Mouse (Mus musculus): ENCODE measurements around the gene Zfp292. TPM values are rescaled to one million over a fixed set of nuclear protein-coding genes. Genes with fewer than 3 reads are reported as not detected.

Gene Zfp292
- polyA plus RNA-seq, 1 experiment, result 11.0 TPM

DNA sequence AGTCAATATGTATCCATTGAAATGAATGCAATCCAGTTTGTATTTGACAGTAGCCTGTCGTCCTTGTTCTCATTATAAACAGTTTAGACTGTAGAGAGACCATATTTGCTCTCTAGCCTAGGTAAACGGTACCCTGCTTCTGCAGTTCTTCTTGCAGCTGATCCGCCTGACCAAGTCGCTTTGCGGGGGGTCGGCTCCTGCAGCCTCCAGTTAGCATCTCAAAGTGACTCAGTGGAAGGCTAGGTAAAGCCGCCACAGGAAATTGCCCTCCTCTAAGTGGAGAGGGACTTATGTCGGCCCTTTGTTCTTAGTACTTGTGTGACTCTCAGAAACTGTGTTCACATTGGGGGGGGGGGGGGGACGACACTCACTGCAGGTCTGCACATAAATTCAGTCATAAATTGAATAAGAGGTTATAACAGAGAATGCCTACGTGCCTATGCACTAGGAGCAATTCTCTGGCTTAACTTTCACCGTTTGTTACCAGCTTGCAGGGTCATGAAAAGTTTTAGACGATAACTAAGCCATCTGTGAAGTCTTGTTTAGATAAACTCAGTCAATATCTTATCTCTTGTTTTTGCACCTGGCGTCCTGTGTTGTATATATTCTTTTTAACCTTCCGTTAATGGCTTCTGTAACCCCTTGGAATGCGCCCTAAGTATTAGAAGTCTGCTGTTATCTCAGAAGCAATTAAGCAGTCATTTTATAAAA, 6.5 kb upstream of the Zfp292 start:
- no peak overlapping the region for H3K4me3 ChIP-seq (replicated peaks; ENCODE audit: control insufficient read depth, low read depth, low read length)
- TF ChIP-seq CTCF (IDR thresholded peaks at IDR 0.05; ENCODE audit: control insufficient read depth, insufficient read depth, low read length) (no peak), POLR2A (IDR thresholded peaks at IDR 0.05; ENCODE audit: borderline replicate concordance, control insufficient read depth, low read depth, low read length) (no peak)
- no peaks in the 10 kb centered on the region; the same call in 1 of the 2 replicates for H3K4me1 ChIP-seq (ENCODE audit: control insufficient read depth, insufficient read depth, low read length)
- 56% methylated on average over 15 of the region's 15 CpGs for WGBS
- H3K27ac ChIP-seq (ENCODE audit: control insufficient read depth, insufficient read depth, low read depth, low read length, poor library complexity), result no peak overlapping the region

DNA sequence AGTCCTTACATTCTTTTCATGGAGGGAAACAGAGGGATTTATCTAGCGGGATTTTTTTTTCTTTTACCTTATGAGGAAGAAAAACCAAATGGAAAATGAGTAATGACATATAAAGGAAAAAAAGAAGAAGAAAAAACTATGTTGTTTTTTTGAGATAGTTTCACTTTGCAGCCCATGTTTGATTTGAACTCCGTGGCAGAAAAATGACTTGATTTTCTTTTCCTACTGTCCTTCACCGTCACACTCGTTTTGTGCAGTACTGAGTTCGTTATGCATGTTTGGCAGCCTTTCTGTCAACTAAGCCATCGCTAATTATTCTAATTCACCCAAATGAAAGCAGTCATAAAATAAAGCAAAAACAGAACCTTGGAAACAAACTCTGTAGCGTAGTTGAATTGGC, 4.5 kb upstream of the Zfp292 start:
- no peak for TF ChIP-seq POLR2A (IDR thresholded peaks at IDR 0.05; ENCODE audit: borderline replicate concordance, control insufficient read depth, low read depth, low read length)
- no peak for TF ChIP-seq CTCF (IDR thresholded peaks at IDR 0.05; ENCODE audit: control insufficient read depth, insufficient read depth, low read length)
- peak overlapping the region; percentile 80 for H3K4me3 ChIP-seq (replicated peaks; ENCODE audit: control insufficient read depth, low read depth, low read length)
- no peaks in the 10 kb centered on the region; the same call in 1 of the 2 replicates for H3K4me1 ChIP-seq (ENCODE audit: control insufficient read depth, insufficient read depth, low read length)
- H3K27ac ChIP-seq (ENCODE audit: control insufficient read depth, insufficient read depth, low read depth, low read length, poor library complexity), result no peak overlapping the region
- WGBS, result 4% methylated on average over 7 of the region's 7 CpGs

- no peaks in the 10 kb centered on the region; the same call in 1 of the 2 replicates for H3K4me1 ChIP-seq (ENCODE audit: control insufficient read depth, insufficient read depth, low read length)
- H3K27ac ChIP-seq (ENCODE audit: control insufficient read depth, insufficient read depth, low read depth, low read length, poor library complexity), result peak overlapping the region; percentile 73
- peak overlapping the region; percentile 80 for H3K4me3 ChIP-seq (replicated peaks; ENCODE audit: control insufficient read depth, low read depth, low read length)
- TF ChIP-seq CTCF (IDR thresholded peaks at IDR 0.05; ENCODE audit: control insufficient read depth, insufficient read depth, low read length) (no peak), POLR2A (IDR thresholded peaks at IDR 0.05; ENCODE audit: borderline replicate concordance, control insufficient read depth, low read depth, low read length) (peak; percentile 96; the same call in 1 of the 2 replicates)
- under 1% methylated on average over 48 of the region's 48 CpGs for WGBS
These were observed 3.8 kb upstream of the Zfp292 start for GRCm38 (mm10) chr4:34886490-34887111.

DNA sequence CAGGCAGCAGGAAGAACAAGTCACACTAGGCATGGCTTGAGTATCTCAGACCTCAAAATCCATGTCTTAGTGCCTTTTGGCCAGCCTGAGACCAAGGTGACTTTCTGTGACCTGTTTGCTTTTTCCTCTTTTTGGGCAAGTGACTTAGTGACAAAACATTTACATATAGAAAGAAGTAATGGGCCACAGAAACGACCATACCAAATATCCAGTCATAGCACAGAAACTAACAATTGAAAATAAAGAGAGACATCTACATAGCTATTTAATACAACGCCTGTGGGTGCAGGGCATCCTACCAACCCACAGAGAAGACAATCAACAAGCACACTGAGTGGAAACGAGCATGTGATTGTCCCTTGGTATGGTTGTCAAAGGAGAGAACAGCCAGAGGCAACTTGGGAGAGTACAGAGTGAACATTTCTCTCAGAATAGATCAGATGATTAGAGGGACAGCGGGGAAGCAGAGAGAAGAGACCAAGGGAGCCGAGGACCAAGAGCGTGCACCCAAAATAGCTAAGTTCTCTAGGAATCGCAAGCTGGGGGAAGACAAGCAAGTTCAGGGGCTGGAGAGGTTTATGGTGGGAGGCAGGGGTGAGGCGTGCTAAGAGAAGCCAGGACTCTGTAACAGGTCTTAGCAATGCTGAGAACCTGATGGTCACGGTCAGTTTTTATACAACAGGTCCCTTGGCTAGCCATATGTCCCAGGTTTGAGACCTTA, 3.0 kb upstream of the Zfp292 start:
- WGBS, result 46% methylated on average over 9 of the region's 9 CpGs
- no peaks in the 10 kb centered on the region; the same call in 1 of the 2 replicates for H3K4me1 ChIP-seq (ENCODE audit: control insufficient read depth, insufficient read depth, low read length)
- no peak overlapping the region for H3K27ac ChIP-seq (ENCODE audit: control insufficient read depth, insufficient read depth, low read depth, low read length, poor library complexity)
- peak overlapping the region; percentile 80 for H3K4me3 ChIP-seq (replicated peaks; ENCODE audit: control insufficient read depth, low read depth, low read length)
- TF ChIP-seq POLR2A (IDR thresholded peaks at IDR 0.05; ENCODE audit: borderline replicate concordance, control insufficient read depth, low read depth, low read length), result no peak
- no peak for TF ChIP-seq CTCF (IDR thresholded peaks at IDR 0.05; ENCODE audit: control insufficient read depth, insufficient read depth, low read length)

GRCm38 (mm10) chr4:34883366-34884029, 738 bp upstream of the Zfp292 start:
- H3K4me3 ChIP-seq (replicated peaks; ENCODE audit: control insufficient read depth, low read depth, low read length), result peak overlapping the region; percentile 95
- no peak for TF ChIP-seq POLR2A (IDR thresholded peaks at IDR 0.05; ENCODE audit: borderline replicate concordance, control insufficient read depth, low read depth, low read length)
- TF ChIP-seq CTCF (IDR thresholded peaks at IDR 0.05; ENCODE audit: control insufficient read depth, insufficient read depth, low read length), result no peak
- H3K4me1 ChIP-seq (ENCODE audit: control insufficient read depth, insufficient read depth, low read length), result no peaks in the 10 kb centered on the region; the same call in 1 of the 2 replicates
- WGBS, result 43% methylated on average over 16 of the region's 16 CpGs
- no peak overlapping the region for H3K27ac ChIP-seq (ENCODE audit: control insufficient read depth, insufficient read depth, low read depth, low read length, poor library complexity)

DNA sequence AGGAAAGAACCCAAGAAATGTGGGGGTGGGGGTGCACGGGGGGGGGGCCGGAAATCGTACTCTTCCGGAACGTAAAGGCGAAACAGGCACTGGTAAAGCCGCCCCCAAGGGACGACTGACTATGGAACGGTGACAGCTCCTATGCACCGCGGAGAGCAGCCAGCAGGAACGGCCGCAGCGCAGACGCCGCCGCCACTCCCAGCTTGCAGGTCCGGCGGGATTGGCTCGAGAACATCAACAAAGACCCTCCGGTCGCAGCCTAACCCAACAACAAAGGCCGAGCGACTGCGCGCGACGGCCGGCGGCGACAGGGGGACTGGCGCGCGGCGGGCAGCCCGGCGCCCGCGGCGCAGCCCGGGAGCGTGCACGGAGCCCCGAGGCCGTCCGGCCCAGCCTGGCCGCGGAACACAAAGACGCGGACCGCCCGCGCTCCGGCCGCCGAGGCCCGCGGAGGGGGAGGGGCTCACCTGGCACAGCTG, 430 bp downstream of the Zfp292 start:
- no peaks in the 10 kb centered on the region; the same call in 1 of the 2 replicates for H3K4me1 ChIP-seq (ENCODE audit: control insufficient read depth, insufficient read depth, low read length)
- TF ChIP-seq CTCF (IDR thresholded peaks at IDR 0.05; ENCODE audit: control insufficient read depth, insufficient read depth, low read length) (no peak), POLR2A (IDR thresholded peaks at IDR 0.05; ENCODE audit: borderline replicate concordance, control insufficient read depth, low read depth, low read length) (no peak)
- H3K4me3 ChIP-seq (replicated peaks; ENCODE audit: control insufficient read depth, low read depth, low read length), result peak overlapping the region; percentile 95
- H3K27ac ChIP-seq (ENCODE audit: control insufficient read depth, insufficient read depth, low read depth, low read length, poor library complexity), result peak overlapping the region; percentile 96
- WGBS, result under 1% methylated on average over 54 of the region's 58 CpGs

DNA sequence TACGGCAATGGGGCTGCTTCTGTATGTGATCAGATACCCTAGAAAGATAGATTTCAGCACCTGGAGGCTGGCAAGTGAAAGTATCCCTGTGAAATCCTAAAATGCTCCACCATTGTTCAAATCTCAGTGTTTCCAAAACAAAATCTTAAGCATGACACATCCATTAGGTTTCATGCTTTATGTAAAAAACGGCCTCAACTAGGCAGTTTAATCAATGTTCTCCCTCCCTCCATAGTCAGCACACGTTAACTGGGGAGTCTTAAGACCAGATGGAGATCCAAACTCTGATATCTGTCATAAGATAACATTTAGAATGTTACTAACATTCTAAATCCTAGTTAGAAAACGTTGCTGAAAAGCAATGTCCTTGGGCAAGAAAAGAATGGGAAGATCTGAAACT, 909 bp downstream of the Zfp292 start:
- TF ChIP-seq POLR2A (IDR thresholded peaks at IDR 0.05; ENCODE audit: borderline replicate concordance, control insufficient read depth, low read depth, low read length) (no peak), CTCF (IDR thresholded peaks at IDR 0.05; ENCODE audit: control insufficient read depth, insufficient read depth, low read length) (no peak)
- no peaks in the 10 kb centered on the region; the same call in 1 of the 2 replicates for H3K4me1 ChIP-seq (ENCODE audit: control insufficient read depth, insufficient read depth, low read length)
- peak overlapping the region; percentile 95 for H3K4me3 ChIP-seq (replicated peaks; ENCODE audit: control insufficient read depth, low read depth, low read length)
- H3K27ac ChIP-seq (ENCODE audit: control insufficient read depth, insufficient read depth, low read depth, low read length, poor library complexity), result no peak overlapping the region
- WGBS, result 10% methylated on average over 4 of the region's 4 CpGs
